Mouse (Mus musculus): Measurements from ENCODE around the gene Shank1.

Shank1 gene

GRCm38 (mm10) chr7:44341119-44341518 is 31.1 kb downstream of the Shank1 start:
- DNase-seq (ENCODE audit: low spot score) = no peak

- DNase-seq (ENCODE audit: low spot score) = no peak
Measured at GRCm38 (mm10) chr7:44341714-44342113, 31.7 kb downstream of the Shank1 start.

GRCm38 (mm10) chr7:44343459-44344015 is 33.5 kb downstream of the Shank1 start:
- DNase-seq (ENCODE audit: low spot score) = no peak

- DNase-seq (ENCODE audit: low spot score) = no peak
Measured at GRCm38 (mm10) chr7:44344622-44345021, 34.6 kb downstream of the Shank1 start.

GRCm38 (mm10) chr7:44349043-44349442 is 39.0 kb downstream of the Shank1 start:
- no peak for DNase-seq (ENCODE audit: low spot score)

GRCm38 (mm10) chr7:44350957-44351711 is 41.1 kb downstream of the Shank1 start:
- DNase-seq (ENCODE audit: low spot score) = no peak

- no peak for DNase-seq (ENCODE audit: low spot score)
Measured at GRCm38 (mm10) chr7:44351881-44352749, 42.1 kb downstream of the Shank1 start.

GRCm38 (mm10) chr7:44352750-44353600 is 42.9 kb downstream of the Shank1 start:
- no peak for DNase-seq (ENCODE audit: low spot score)

GRCm38 (mm10) chr7:44353601-44354340 is 43.7 kb downstream of the Shank1 start:
- no peak for DNase-seq (ENCODE audit: low spot score)

GRCm38 (mm10) chr7:44355411-44355810 is 45.4 kb downstream of the Shank1 start:
- no peak for DNase-seq (ENCODE audit: low spot score)

- DNase-seq (ENCODE audit: low spot score) = no peak
Measured at GRCm38 (mm10) chr7:44356590-44357481, 46.8 kb downstream of the Shank1 start.

- no peak for DNase-seq (ENCODE audit: low spot score)
Measured at GRCm38 (mm10) chr7:44357531-44357930, 47.5 kb downstream of the Shank1 start.

GRCm38 (mm10) chr7:44358012-44358411 is 48.0 kb downstream of the Shank1 start:
- no peak for DNase-seq (ENCODE audit: low spot score)

GRCm38 (mm10) chr7:44358886-44359654 is 49.0 kb downstream of the Shank1 start:
- DNase-seq (ENCODE audit: low spot score) = no peak

- peak; percentile 69 for DNase-seq (ENCODE audit: low spot score)
Measured at GRCm38 (mm10) chr7:44359908-44360672, 50.0 kb downstream of the Shank1 start.

- DNase-seq (ENCODE audit: low spot score) = no peak
Measured at GRCm38 (mm10) chr7:44360792-44361301, 50.8 kb downstream of the Shank1 start.

GRCm38 (mm10) chr7:44372678-44373077 is 62.6 kb downstream of the Shank1 start:
- no peak for DNase-seq (ENCODE audit: low spot score)

- no peak for DNase-seq (ENCODE audit: low spot score)
Measured at GRCm38 (mm10) chr7:44373460-44373859, 63.4 kb downstream of the Shank1 start.
